Mouse (Mus musculus): ENCODE data around the gene Smco3.

Smco3 gene

DNA sequence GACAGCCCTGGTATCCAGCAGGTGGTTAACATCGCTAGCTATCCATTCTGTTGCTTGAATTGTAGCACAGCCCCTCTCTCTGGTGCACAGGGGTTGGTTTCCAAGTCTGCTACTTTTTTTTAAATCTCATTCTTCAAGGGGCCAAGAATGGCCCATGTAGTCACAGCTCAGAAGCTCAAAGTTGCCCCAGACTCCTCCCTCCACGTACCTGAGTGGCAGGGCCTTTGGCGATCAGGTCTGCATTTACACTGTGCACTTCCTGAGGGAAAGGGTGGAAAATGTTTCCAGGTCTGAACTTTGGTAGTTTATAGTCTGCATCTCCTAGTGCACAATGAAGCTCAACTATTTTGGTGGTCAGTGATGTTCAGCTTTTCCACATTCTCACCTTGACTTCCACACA is 12.0 kb upstream of the Smco3 start:
- DNase-seq (ENCODE audit: low spot score in 2 of 2), result no peak

DNA sequence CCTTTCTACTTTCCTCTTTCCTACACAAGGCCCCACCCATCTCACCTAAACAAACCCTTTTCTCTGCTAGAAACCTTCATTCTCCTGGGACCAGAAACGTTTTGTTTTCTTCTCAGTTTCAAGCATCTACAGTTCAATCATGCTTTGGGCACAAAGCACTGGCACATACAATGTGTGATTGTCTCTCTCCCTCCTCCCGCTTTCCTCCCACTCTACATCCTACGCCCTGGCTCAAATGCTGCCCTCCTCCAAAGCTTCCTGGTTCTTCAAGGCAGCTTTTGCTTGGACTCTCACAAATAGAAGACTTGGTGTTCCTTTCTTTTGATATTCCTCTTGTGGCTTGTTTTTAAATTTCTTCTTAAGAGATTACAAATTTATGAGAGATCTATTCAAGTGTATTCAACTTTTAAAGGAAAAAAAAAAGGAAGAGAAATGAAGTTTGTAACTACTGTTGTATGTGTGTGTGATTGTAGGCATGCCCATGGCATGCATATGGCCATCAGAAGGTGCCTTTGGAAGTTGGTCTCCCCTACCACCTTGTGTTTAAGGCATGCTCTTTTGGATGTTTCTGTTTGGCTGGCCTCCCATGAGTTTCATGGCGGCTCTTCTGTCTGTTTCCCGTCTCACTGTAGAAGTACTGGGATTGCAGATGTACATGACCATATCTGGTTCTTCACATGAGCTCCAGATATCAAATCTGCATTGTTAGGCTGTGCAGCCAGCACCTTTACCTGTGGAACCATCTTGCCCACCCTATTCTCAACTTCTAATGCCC is 10.6 kb upstream of the Smco3 start:
- no peak for DNase-seq (ENCODE audit: low spot score in 2 of 2)

DNA sequence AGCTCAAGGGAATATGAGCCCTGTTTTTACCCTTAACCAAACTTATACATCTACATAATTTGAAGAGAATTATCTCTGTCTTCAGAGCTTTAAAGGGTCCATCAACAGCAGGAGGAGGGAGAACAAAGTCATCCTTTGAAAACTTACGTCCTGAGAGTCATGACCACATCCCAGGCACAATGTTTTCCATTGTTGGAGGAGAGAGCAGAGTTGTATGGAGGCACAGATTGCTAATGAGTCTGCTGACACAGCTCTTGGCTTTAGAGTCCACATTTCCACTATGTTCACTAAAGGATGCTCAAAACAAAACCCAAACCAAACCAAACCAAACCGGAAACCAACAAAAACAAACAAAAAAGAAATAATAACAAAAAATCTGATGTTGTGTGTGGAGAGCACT is 9.7 kb upstream of the Smco3 start:
- DNase-seq (ENCODE audit: low spot score in 2 of 2), result no peak

DNA sequence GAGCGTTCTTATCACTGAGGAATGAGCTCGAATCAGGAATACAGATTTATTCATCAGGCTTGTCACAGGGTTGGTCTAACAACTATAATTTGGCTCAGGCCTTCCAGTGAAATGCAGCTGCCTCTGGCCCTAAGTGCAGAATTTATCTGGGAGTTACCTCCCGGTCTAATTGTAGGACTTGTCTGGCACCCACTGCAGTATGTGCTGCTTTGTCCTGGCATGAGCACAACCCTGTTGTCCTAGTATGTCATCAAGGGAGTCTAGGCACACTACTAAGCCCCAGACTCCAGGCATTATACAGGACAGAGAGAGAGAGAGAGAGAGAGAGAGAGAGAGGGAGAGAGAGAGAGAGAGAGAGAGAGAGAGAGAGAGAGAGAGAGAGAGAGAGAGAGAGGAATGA is 2.1 kb upstream of the Smco3 start:
- no peak for DNase-seq (ENCODE audit: low spot score in 2 of 2)

DNA sequence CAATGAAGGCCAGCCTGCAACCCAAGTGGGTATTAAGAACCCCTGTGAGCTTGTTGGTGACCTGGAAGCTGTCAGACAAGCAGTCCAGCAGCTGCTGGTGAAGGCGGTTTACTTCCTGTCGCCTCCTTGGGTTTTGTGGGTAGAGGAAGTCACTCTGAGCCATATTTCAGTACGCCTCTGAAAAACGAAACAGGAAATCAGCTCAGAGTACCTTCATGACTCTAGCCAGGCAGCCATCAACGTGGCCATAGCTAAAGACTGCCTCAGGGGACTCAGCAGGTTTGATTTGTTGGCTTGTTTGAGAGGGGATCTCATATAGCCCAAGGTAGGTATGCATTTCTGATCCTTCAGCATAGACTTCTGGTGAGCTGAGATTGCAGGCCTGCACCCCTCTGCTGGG is 3.5 kb downstream of the Smco3 start:
- no peak for DNase-seq (ENCODE audit: low spot score in 2 of 2)

DNA sequence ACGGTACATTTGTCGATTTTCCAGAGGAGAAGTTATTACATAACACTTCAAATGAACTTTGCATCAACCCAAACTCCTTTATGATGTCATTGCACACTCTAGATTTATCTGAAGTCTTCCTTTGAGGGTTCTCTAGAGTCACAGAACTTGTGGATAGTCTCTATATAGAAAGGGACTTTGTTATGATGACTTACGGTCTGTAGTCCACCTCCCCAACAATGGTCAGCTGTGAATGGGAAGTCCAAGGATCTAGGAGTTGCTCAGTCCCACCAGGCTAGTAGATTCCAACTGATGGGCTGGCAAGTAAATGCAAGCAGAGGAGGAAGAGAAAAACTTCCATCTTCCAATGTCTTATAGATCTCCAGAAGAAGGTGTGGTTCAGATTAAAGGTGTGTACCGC is 6.6 kb downstream of the Smco3 start:
- DNase-seq (ENCODE audit: low spot score in 2 of 2), result no peak

DNA sequence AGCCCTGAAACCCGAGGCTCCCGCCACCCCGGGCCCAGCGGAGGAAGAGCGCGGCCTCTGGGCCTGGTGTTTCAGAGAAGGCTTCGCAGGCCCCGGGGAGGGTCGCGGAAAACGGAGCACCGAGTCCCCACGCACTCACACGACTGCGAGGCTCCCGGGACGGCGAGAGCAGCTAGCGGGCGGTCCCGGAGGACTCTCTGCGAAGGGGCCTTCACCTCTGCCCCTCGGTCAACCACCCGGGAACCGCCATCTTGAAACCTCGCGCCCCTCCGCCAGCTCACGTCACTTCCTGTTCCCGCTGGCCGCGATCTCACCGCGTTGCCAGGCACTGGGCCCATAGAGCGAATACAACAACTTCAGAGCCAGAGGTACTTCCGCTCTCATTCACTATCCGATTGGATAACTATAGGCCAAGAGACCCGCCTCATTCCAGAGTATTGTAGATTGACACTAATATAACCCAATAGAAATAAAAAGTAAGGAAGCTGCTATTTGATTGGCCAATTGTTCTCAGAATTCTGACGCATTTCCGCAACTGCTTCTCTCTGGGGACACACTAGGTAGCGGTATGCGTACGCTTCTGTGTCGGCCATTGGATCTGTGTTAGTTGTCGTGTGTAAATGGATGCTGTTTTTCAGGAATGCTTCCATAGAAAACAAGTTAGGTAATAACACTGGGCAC is 7.2 kb downstream of the Smco3 start, which contains the start of gene Wbp11:
Gene Wbp11, minus strand, starts transcription at position 353 of the 681 bp plus-strand sequence.
- DNase-seq (ENCODE audit: low spot score in 2 of 2), result peak; percentile 88 to 92

DNA sequence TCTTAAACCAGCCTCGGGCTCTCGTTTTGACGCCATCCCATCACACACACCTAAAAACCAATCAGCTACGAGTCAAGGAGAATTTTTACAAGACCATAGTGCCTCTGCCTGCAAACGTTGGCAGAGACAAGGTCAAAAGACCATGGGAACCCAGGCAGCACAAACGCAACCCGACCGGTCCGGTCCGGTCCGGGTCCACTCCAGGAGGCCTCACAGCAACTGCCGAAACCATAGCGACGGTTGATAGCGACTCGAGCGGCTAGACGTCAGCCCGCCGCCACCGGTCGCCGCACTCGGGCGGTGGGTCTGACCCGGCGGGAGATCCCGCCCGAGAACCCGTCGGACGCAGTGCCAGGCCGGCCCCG is 7.8 kb downstream of the Smco3 start, which contains the start of gene BC049715:
Gene BC049715, plus strand, starts transcription at position 111 of the 365 bp plus-strand sequence.
- no peak for DNase-seq (ENCODE audit: low spot score in 2 of 2)

DNA sequence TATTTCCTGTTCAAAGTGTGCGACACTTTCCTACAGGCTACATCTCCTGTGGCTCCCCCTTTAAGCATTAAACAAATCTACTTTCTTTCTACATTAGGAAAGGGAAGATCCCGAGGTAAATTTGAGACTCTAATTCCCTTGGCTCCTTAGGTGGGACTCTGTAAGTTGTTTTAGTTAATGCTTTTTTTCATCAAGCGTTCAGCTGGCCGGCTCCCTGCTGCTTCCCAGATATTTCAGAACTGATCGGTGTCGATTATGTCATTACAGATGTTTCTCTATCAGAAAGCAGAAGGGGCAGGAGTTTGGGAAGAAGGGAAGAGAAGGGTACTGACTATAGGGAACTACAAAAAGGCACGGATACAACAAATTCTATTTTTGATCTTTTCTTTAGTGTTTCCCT is 8.1 kb downstream of the Smco3 start:
- no peak for DNase-seq (ENCODE audit: low spot score in 2 of 2)

DNA sequence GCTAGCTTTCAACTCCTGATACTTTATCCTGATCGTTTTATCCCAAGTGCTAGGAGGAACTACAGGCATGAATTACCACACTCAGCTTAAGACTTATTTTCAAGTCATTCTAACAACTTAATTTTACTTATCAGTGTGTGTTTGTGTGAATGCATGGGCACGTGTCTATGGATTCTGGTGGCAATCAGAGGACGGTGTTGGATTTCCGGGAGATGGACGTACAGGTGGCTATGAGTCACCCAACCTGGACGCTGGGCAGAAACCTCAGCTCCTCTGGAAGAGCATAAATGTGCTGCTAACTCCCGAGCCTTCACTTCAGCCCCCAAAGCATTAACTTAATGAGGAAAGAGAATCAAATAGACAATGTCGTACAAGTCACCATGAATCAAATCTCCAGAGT is 10.3 kb downstream of the Smco3 start:
- DNase-seq (ENCODE audit: low spot score in 2 of 2), result no peak

DNA sequence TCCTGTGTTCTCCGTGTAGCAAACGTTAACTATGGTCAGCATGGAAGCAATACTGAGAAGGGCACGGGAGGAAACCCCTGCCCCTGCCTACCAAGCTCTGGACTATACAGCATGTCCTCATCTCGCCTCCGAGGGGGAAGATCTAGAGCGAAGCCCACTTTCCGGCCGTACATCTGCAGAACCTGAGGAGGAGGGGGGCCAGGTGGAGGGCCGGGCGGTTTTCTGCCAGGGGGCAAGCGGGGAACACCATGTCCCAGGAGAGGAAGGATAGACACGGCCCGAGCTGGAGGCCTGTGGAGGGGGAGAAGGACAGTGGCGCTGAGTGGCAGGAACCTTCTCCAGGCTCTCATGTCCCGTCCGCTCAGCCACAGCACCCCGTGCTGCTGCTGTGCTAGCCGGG is 14.2 kb downstream of the Smco3 start:
- DNase-seq (ENCODE audit: low spot score in 2 of 2), result no peak

DNA sequence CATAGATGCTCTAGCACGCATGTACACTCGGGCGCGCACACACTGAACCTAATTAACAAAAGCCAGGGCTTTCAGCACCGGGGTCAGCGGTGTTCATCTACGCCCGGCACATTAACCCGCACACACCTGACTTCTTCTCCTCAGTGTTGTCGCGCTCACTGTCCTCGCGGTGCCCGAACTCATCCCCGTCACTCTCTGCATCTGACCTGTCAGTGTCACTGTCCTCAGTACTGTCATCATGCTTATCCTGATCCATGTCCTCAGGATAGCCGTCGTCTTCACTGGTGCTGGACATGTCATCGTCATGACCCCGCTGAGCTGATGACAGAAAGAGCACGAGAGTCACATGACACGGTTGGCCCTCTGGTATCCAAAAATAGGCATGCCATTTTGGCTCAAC is 14.9 kb downstream of the Smco3 start:
- DNase-seq (ENCODE audit: low spot score in 2 of 2), result no peak

DNA sequence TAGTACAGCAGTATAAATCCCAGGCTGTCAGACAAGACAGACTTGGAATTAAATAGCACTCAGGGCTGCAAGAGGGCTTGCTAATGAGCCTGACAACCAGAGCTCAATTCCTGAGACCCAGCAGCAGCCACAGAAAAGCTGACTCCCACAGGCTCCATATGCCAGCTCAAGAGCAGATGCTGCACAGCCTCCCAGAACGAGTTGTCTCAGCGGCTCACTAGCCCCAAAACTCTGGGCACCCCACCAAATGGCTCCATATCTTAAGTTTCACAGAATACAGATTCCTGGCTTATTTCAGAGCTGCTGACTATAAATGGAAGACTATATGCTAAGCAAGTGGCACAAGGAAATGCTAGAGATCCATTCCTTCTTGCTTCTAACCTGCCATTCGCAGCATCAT is 17.7 kb downstream of the Smco3 start:
- peak; percentile 49 to 67 for DNase-seq (ENCODE audit: low spot score in 2 of 2)

DNA sequence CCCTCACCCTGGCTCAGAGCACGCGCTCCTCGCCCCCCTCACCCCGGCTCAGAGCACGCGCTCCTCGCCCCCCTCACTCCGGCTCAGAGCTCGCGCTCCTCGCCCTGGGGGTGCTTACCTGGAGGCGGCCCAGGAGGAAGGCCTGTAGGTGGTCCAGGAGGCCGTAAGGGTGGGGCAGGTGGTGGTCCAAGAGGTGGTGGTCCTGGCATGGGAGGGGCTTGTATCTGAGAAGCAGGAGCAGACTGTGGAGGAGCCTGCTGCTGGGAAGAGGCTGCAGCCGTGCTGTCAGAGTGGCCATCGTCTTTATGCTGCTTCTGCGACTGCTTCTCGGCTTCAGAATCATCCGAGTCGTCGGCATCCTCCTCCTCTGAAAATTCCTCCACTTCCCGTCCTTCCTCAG is 18.4 kb downstream of the Smco3 start:
- no peak for DNase-seq (ENCODE audit: low spot score in 2 of 2)

DNA sequence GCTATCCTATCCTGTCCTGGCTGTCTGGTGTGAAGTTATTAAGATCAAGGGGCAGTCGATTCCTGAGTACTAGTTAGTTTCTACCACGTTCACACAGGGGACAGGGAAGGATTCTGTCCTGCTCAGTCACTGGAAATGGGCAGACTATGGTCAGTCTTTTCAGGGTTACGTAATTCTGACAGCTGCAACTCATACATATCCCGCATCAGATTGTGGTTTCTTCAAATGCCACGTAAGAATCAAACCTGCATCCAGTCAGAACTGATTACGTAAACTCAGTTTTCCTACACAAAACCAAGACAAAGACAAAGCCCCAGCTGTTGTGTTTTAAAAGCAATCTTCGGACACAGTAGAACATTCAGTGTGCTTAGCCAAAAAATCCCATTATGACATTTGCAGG is 19.9 kb downstream of the Smco3 start:
- DNase-seq (ENCODE audit: low spot score in 2 of 2), result no peak

DNA sequence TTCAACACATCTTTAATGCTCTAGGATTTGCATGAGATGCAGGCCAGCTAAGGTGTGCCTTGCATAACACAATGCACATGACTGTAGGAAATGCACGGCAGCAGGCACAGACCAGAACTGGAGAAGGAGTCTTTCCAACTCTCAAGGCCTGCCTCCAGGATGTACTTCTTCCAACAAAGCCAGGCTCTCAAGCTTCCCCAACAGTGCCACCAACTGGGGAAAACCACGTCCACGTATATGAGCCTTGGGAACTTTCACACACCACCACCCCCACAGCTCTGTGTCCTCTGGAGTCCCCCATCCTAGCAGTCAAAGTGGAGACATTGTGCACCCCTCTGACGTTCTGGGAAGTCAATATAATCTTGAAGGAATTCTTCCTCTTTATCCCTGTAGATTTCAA is 22.1 kb downstream of the Smco3 start:
- no peak for DNase-seq (ENCODE audit: low spot score in 2 of 2)

DNA sequence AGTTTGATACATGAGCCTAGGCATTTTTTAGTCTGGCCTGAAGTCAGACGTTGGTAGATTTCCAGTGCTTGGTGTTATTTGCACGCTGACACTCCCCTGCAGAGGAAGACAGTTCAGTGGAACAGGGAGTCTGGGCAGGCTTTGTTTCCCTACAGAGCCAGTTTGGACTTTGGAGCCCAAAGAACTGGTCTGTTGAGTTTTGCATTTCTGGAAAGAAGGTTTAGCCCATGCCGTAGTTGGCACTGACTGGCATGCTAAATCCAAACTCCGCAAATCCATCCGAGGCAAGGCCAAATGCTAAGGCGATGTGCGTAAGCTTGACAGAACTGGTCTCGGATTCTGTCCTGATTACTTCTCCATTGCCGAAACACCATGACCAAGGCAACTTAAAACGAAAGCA is 24.1 kb downstream of the Smco3 start:
- no peak for DNase-seq (ENCODE audit: low spot score in 2 of 2)

DNA sequence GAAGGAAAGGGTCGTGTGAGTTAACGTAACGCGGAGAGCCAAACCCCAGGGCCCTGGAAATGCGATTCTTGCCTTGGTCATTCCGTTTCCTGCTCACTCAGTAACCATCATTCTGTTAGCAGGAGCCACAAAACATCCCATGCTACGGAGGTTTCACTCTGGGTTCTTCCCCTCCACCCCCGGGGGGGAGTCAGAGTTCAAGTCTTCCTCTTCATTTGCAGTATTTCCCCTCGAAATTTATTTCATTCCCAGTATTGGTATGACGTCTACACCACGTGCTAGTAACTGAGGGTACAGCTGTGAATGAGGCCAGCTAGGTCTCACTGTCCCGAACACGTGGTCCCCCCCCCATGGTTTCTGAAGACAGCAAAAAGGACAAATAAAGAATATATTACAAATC is 25.6 kb downstream of the Smco3 start:
- DNase-seq (ENCODE audit: low spot score in 2 of 2), result no peak

DNA sequence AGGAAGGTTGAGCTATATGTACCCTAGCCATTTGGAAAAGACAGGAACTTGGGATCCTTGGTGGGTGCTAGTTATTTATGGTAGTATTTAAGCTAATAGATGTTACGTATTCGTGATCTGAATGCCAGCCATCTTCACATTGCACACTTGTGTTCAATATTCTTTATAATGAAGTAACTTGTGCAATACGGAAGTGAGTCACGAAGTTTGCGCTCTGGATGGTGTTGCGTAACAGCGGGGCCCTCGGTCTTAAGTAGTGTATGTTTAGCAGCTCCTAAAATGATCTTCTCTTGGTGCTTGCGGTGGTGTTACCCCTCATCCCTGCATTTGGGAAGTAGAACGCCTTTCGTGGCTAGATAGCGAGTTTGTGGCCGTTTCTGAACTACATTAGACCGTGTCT is 26.2 kb downstream of the Smco3 start:
- no peak for DNase-seq (ENCODE audit: low spot score in 2 of 2)

DNA sequence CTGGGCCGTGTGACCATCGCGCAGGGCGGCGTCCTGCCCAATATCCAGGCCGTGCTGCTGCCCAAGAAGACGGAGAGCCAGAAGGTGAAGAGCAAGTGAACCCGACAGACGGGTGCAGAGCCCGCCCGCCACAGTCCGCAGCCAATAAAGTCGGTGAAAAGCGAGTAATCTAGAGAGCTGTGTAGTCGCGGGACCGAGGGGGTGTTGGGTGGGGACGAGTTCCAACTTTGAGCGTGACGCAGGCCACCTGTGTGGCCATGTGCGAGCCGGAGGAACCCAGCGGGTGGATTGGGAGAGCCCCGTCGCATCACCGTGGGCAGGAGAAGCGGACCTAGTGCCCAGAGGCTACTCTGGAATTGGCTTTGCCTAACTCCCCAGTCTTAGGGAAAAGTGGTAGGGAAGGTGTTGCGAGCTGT is 26.6 kb downstream of the Smco3 start:
- DNase-seq (ENCODE audit: low spot score in 2 of 2), result peak; percentile 22 to 38

DNA sequence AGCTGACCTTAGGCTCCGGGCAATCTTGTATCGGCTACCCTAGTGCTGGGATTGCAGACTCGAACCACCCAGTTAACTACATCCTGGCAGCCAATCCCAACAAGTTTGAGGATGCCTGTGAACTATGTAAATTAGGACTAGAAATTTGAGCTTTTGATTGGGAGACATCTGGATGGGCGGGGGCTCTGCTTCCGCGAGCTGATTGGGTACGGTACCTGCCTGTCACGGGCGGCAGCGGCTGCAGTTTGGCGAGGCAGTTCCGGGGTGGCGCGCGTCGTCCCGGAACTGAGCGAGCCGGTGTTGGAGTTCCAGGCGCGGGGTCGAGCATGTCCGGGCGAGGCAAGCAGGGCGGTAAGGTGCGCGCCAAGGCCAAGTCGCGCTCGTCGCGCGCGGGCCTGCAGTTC is 27.2 kb downstream of the Smco3 start, which contains the start of gene H2afj:
Gene H2afj, plus strand, starts transcription at position 231 of the 404 bp plus-strand sequence.
- DNase-seq (ENCODE audit: low spot score in 2 of 2), result peak; percentile 98

DNA sequence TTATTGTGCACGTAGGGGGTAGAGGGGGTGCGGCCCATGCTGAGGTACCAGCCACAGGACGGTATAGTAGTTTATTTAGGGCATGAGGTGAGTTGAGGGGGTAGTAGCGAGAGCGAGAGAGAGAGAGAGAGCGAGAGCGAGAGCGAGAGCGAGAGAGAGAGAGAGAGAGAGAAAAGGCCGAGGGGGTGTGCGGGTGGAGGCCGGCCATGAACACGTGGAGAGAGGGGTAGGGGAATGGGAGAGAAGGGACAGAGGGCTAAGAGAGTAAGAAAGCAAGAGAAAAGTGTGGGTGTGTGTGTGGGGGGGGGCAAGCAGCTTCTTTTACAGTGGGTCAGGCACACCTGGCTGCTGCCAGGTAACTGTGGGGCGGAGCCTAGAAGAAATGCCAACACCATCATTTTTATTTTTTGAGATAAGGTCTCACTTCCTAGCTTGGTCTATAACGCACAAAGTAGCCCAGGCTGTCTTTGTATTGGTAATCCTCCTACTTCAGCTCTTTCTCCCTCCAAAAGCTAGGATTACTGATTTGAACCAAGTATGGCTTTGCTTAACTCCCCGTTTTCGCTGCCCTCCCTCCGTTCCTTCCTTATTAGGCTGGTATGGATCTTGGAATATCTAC is 27.7 kb downstream of the Smco3 start:
- no peak for DNase-seq (ENCODE audit: low spot score in 2 of 2)

DNA sequence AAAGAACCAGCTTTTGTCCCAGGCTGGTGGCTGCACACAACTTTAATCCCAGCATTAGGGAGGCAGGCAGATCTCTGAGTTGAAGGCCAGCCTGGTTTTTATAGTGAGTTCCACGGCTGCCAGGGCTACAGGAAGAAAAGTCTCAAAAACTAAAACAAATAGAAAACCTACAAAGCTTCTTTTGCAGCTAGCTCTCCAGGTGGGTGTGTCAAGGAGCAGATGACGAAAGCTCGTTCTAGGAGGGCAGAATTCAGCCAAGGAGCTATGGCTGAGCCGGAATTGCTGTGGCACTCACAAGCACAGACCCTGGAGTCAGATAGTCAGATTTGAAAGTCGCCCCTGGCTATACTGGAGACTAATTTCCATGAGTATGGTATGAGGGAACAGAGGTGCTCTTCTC is 28.4 kb downstream of the Smco3 start:
- DNase-seq (ENCODE audit: low spot score in 2 of 2), result no peak
